Mouse (Mus musculus) kidney, postnatal 25 days (tissue): ENCODE measurements around the gene Lrba.

Experiments used
- DNase-seq, 2 experiments: peaks; one replicate each; pipeline ENCODE4 v3.0.0; 2021; ENCODE audit warnings: mixed read lengths in 2 of 2

Gene Lrba

GRCm38 (mm10) chr3:86804265-86804664 lies 579.8 kb downstream of the Lrba start:
- no peak for DNase-seq

- DNase-seq, result no peak
These were observed 582.4 kb downstream of the Lrba start for GRCm38 (mm10) chr3:86806834-86807233.

GRCm38 (mm10) chr3:86807750-86808467 lies 583.4 kb downstream of the Lrba start:
- DNase-seq, result peak; percentile 11 to 24

DNA sequence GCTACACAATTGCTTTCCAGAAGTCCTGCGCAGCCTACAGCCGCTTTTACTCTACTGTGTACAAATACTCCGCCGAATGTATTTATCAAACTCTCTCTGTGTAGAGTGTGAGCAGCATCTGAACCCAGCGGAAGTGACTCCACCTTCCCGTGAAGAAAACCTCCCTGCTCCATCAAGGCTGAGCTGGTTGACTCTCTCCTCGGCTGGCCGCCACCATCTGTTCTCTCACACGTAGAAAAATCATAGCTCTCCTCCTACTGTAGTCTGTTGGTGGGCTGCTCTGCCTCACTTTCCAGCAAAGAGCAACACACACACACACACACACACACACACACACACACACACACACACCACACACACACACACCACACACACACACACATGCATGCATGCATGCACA lies 584.7 kb downstream of the Lrba start:
- no peak for DNase-seq

DNA sequence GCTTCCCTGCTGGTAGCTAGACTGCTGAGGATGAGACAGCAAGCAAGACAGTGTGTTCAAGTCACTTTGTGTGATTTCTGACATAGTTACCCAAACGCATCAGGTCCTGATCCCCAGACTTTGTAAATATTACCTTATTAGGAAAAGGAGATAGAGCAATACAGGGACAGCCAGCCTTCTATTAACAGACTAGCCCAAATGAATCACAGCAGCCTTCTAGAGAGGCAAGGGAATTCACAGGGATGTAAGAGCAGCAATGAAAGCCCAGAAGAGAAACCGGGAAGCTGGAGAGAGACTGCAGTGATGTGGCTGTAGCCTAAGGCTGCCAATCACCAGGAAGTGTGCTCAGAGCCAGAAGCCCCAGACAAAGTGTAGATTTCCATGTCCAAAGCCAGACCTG lies 585.2 kb downstream of the Lrba start:
- DNase-seq, result no peak

DNA sequence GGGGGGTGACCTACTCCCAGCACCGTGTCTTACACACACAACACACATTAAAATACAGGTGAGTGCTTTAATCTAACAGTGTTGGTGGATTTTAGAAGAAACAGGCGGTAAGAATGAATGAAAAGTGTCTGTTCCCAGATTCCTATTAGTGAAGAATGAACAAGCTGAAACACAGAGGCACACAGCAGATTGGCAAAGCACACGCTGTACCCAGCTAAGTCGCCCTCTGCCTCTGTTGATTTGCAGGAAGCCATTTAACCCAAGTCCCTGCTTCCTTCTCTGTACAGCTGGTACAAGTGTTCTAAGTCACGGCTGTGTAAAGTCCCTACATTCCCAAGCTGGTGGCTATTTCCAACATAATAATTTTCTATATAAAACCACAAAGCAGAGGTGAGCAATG lies 586.4 kb downstream of the Lrba start:
- DNase-seq, result no peak

DNA sequence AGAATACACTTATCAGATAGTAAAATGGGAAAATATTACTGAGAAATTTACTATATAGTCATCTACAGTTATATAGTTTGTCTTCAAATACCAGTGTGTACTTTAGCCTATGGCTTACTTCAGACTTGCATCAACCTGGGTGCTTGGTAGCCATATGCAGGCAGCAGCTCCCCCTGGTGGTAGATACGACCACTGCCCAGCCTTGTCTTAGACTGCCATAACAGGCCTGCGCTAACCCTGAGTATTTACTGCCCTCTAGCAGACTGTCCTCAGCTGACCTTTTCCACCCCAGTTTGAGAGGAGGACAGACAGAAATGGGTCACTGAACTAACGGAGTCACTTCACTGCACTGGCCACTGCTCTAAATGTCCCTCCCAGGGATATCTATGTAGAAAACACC lies 588.2 kb downstream of the Lrba start:
- DNase-seq, result peak; percentile 86 to 90

- DNase-seq, result peak; percentile 41 to 44
These were observed 593.6 kb downstream of the Lrba start for GRCm38 (mm10) chr3:86818001-86818585.

DNA sequence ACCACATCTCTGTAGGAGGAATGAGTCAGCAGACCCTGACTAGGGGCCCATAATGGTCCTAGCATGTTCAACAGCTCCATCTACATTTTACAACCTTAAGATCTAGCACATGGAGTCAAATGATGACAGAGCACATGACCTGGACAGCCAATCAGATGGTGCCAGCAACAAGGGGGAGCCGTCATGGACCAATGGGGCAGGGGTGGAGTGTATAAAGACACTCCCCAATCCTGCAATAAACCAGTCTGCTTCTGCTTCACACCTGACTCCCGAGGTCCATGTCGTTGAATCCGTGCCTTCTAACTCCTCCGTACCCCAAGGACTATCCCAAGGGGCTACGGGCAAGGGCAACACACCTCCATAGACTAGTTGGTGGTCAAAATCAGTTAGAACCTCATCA lies 594.9 kb downstream of the Lrba start:
- DNase-seq, result peak in 1 of 2 experiments; percentile 28

DNA sequence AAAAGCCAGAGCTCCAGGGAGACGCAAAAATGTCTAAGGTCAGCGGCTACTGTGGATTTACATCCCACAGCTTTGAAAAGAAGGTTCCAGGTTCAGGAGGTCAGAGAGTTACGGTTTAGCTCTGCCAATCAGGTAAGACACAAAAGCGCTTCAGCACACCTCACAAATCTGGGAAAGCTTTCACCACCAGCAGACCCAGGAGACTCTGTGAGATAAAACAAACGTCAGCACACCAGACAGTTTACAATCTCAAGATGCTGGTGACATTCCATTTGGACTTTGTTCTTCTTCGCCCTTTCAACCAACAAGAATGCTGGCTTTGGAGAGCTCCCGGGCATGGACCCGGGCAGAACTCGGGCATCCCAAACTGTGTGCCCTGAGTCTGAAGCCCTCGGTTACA lies 595.9 kb downstream of the Lrba start:
- peak; percentile 29 to 54 for DNase-seq

DNA sequence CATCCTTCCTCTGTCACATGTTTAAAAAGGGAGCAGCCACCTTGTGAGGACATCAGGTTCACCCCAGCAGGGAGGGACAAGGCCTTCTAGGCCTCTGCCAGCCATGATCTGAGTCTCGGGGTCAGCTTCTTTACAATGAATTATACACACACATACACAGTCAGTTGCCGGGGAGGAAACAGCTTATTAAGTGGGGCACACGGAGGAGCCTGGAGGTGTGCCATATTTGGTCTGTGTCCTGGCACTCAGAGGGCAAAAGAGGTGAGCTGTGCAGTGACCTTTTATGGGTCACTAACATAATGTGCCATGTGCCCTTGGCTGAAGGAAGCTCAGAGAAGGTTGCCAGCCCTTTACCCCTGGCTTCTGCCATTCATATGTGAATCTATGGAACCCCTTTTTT lies 596.9 kb downstream of the Lrba start:
- peak; percentile 66 to 81 for DNase-seq

DNA sequence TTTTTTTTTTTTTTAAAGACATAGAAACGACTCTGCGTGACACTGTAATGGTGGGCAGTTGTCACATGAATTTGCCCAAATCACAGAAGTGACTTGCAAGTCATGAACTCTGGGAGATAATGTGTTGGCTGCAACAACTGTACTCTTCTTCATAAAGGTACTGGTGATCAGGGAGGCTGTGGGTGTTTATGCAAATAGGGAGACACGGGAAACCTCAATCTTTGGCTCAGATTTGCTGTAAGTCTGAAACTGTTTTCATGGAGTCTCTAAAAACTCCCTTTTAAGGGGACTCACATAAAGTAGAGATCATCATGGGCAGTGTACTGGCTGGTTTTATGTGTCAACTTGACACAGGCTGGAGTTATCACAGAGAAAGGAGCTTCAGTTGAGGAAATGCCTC lies 603.0 kb downstream of the Lrba start:
- DNase-seq, result no peak

- no peak for DNase-seq
These were observed 607.6 kb downstream of the Lrba start for GRCm38 (mm10) chr3:86832115-86832514.
